Mouse (Mus musculus) MEL (cell line): ENCODE results near the gene 1700020D05Rik. TPM values are rescaled to one million over a fixed set of nuclear protein-coding genes. Genes with fewer than 3 reads are reported as not detected.

Source experiments
- DNase-seq: peaks from one replicate; pipeline ENCODE4 v3.0.0; 2011; ENCODE audit warnings: low read depth, low spot score
- H3K27ac ChIP-seq: 2 replicates; pipeline ENCODE4 v1.5.1; 2012; ENCODE audit warnings: low read depth, mild to moderate bottlenecking, control low read depth, low read length, moderate library complexity; ENCODE audit not compliant: control insufficient read depth
- H3K27me3 ChIP-seq, 2 experiments: fragments of 150-350 bp in 1 of 2; sonication (generic) in 1 of 2; 2 replicates each; pipeline ENCODE4 v1.6.1; 2012; ENCODE audit warnings: low read length in 2 of 2, mild to moderate bottlenecking in 2 of 2, improper control_type of control experiment in 1 of 2, moderate library complexity in 1 of 2; ENCODE audit not compliant: insufficient read depth in 2 of 2, control insufficient read depth in 1 of 2
- H3K36me3 ChIP-seq, 2 experiments: 2 replicates each; pipeline ENCODE4 v1.6.1; 2012 to 2014; ENCODE audit warnings: low read length in 2 of 2, improper control_type of control experiment in 1 of 2, inconsistent platforms in 1 of 2, mild to moderate bottlenecking in 1 of 2; ENCODE audit not compliant: insufficient read depth in 2 of 2, control insufficient read depth in 1 of 2
- H3K4me1 ChIP-seq, 2 experiments: fragments of 150-350 bp in 1 of 2; sonication (generic) in 1 of 2; 2 replicates each; pipeline ENCODE4 v1.6.1; 2012; ENCODE audit warnings: low read length in 2 of 2, improper control_type of control experiment in 1 of 2, mild to moderate bottlenecking in 1 of 2; ENCODE audit not compliant: insufficient read depth in 2 of 2, control insufficient read depth in 1 of 2
- H3K4me3 ChIP-seq, 2 experiments: fragments of 150-350 bp in 1 of 2; sonication (generic) in 1 of 2; 2 replicates each; pipeline ENCODE4 v1.5.1; 2012; ENCODE audit warnings: low read depth in 2 of 2, low read length in 2 of 2, mild to moderate bottlenecking in 2 of 2, moderate library complexity in 2 of 2, control low read depth in 1 of 2, improper control_type of control experiment in 1 of 2; ENCODE audit not compliant: control insufficient read depth in 1 of 2, insufficient read depth in 1 of 2
- H3K79me2 ChIP-seq: 2 replicates; pipeline ENCODE4 v1.6.1; 2012; ENCODE audit warnings: mild to moderate bottlenecking, low read length, moderate library complexity; ENCODE audit not compliant: control insufficient read depth, poor library complexity, insufficient read depth
- H3K9ac ChIP-seq: 2 replicates; pipeline ENCODE4 v1.6.1; 2012; ENCODE audit warnings: low read depth, mild to moderate bottlenecking, control low read depth, low read length, moderate library complexity; ENCODE audit not compliant: control insufficient read depth, poor library complexity, severe bottlenecking
- H3K9me3 ChIP-seq: fragments of 150-350 bp; sonication (generic); replicated peaks from 2 replicates; pipeline ENCODE4 v1.6.1; 2012; ENCODE audit warnings: mild to moderate bottlenecking, low read length, improper control_type of control experiment, moderate library complexity; ENCODE audit not compliant: insufficient read depth
- BHLHE40 ChIP-seq: IDR thresholded peaks from 2 replicates; pipeline ENCODE4 v1.6.1; 2012; ENCODE audit warnings: low read depth, mild to moderate bottlenecking, inconsistent platforms, low read length, improper control_type of control experiment, borderline replicate concordance
- CTCF ChIP-seq, 3 experiments: IDR thresholded peaks in 2 of 3; conservative IDR thresholded peaks in 1 of 3; 2 replicates each; pipeline ENCODE4 v1.5.1; 2011 to 2012; ENCODE audit warnings: low read length in 3 of 3, low read depth in 2 of 3, mild to moderate bottlenecking in 2 of 3, improper control_type of control experiment in 1 of 3, inconsistent platforms in 1 of 3, mixed read lengths in 1 of 3, moderate library complexity in 1 of 3; ENCODE audit not compliant: control insufficient read depth in 1 of 3, insufficient read depth in 1 of 3, poor library complexity in 1 of 3, severe bottlenecking in 1 of 3
- ELF1 ChIP-seq: IDR thresholded peaks from 2 replicates; pipeline ENCODE4 v1.6.1; 2014; ENCODE audit warnings: low read depth, mild to moderate bottlenecking, inconsistent platforms, low read length, improper control_type of control experiment, moderate library complexity
- EP300 ChIP-seq, 2 experiments: IDR thresholded peaks; 2 replicates each; pipeline ENCODE4 v1.6.1; 2011; ENCODE audit warnings: improper control_type of control experiment in 2 of 2, low read length in 2 of 2, low read depth in 1 of 2, mild to moderate bottlenecking in 1 of 2
- ETS1 ChIP-seq: IDR thresholded peaks from 2 replicates; pipeline ENCODE4 v1.6.1; 2012; ENCODE audit warnings: low read depth, mild to moderate bottlenecking, inconsistent platforms, low read length, improper control_type of control experiment, moderate library complexity
- GABPA ChIP-seq: IDR thresholded peaks from 2 replicates; pipeline ENCODE4 v1.6.1; 2012; ENCODE audit warnings: low read depth, mild to moderate bottlenecking, inconsistent platforms, low read length, improper control_type of control experiment, moderate library complexity
- HCFC1 ChIP-seq: IDR thresholded peaks from 2 replicates; pipeline ENCODE4 v1.6.1; 2012; ENCODE audit warnings: low read depth, mild to moderate bottlenecking, inconsistent platforms, low read length, improper control_type of control experiment, moderate library complexity
- JUND ChIP-seq: IDR thresholded peaks from 2 replicates; pipeline ENCODE4 v1.6.1; 2011; ENCODE audit warnings: low read depth, mild to moderate bottlenecking, improper control_type of control experiment, low read length
- KAT2A ChIP-seq: conservative IDR thresholded peaks from 2 replicates; pipeline ENCODE4 v1.6.1; 2012; ENCODE audit warnings: low read depth, low read length, improper control_type of control experiment, inconsistent platforms
- MAZ ChIP-seq: IDR thresholded peaks from 2 replicates; pipeline ENCODE4 v1.6.1; 2012; ENCODE audit warnings: low read depth, mild to moderate bottlenecking, inconsistent platforms, low read length, improper control_type of control experiment
- MXI1 ChIP-seq: IDR thresholded peaks from 2 replicates; pipeline ENCODE4 v1.6.1; 2011; ENCODE audit warnings: mild to moderate bottlenecking, low read depth, low read length, improper control_type of control experiment
- MYB ChIP-seq: IDR thresholded peaks from 2 replicates; pipeline ENCODE4 v1.6.1; 2011; ENCODE audit warnings: mild to moderate bottlenecking, low read depth, low read length, improper control_type of control experiment
- NELFE ChIP-seq: IDR thresholded peaks from 2 replicates; pipeline ENCODE4 v1.6.1; 2011; ENCODE audit warnings: low read depth, low read length, improper control_type of control experiment
- NRF1 ChIP-seq: IDR thresholded peaks from 2 replicates; pipeline ENCODE4 v1.6.1; 2014; ENCODE audit warnings: low read depth, mild to moderate bottlenecking, inconsistent platforms, low read length, improper control_type of control experiment, moderate library complexity; ENCODE audit not compliant: poor library complexity, insufficient read depth, severe bottlenecking
- POLR2A ChIP-seq, 2 experiments: IDR thresholded peaks; 2 replicates each; pipeline ENCODE4 v1.6.1; 2011 to 2012; ENCODE audit warnings: low read length in 2 of 2, mild to moderate bottlenecking in 2 of 2, control low read depth in 1 of 2, improper control_type of control experiment in 1 of 2, low read depth in 1 of 2, moderate library complexity in 1 of 2; ENCODE audit not compliant: control insufficient read depth in 1 of 2, insufficient read depth in 1 of 2, poor library complexity in 1 of 2
- POLR2AphosphoS2 ChIP-seq: IDR thresholded peaks from 2 replicates; pipeline ENCODE4 v1.6.1; 2011; ENCODE audit warnings: low read length, improper control_type of control experiment
- POLR2AphosphoS5 ChIP-seq: IDR thresholded peaks from 2 replicates; pipeline ENCODE4 v1.6.1; 2012; ENCODE audit warnings: low read depth, borderline replicate concordance, mild to moderate bottlenecking, inconsistent platforms, low read length, moderate library complexity, mixed read lengths
- RAD21 ChIP-seq: IDR thresholded peaks from 2 replicates; pipeline ENCODE4 v1.6.1; 2011; ENCODE audit warnings: mild to moderate bottlenecking, low read depth, low read length, improper control_type of control experiment
- RCOR1 ChIP-seq: IDR thresholded peaks from 2 replicates; pipeline ENCODE4 v1.6.1; 2012; ENCODE audit warnings: low read depth, mild to moderate bottlenecking, inconsistent platforms, low read length, improper control_type of control experiment
- SIN3A ChIP-seq: IDR thresholded peaks from 2 replicates; pipeline ENCODE4 v1.6.1; 2012; ENCODE audit warnings: low read length, improper control_type of control experiment, inconsistent platforms
- TCF12 ChIP-seq: IDR thresholded peaks from 2 replicates; pipeline ENCODE4 v1.6.1; 2014; ENCODE audit warnings: low read depth, mild to moderate bottlenecking, inconsistent platforms, low read length, improper control_type of control experiment, moderate library complexity
- USF1 ChIP-seq: IDR thresholded peaks from 2 replicates; pipeline ENCODE4 v1.6.1; 2014; ENCODE audit warnings: low read depth, mild to moderate bottlenecking, inconsistent platforms, low read length, improper control_type of control experiment, moderate library complexity
- USF2 ChIP-seq, 2 experiments: IDR thresholded peaks; 2 replicates each; pipeline ENCODE4 v1.6.1; 2011 to 2012; ENCODE audit warnings: improper control_type of control experiment in 2 of 2, low read length in 2 of 2, borderline replicate concordance in 1 of 2, inconsistent platforms in 1 of 2, low read depth in 1 of 2, mild to moderate bottlenecking in 1 of 2; ENCODE audit not compliant: insufficient read depth in 1 of 2
- ZKSCAN1 ChIP-seq: IDR thresholded peaks from 2 replicates; pipeline ENCODE4 v1.6.1; 2012; ENCODE audit warnings: low read depth, mild to moderate bottlenecking, inconsistent platforms, low read length, improper control_type of control experiment, moderate library complexity
- ZMIZ1 ChIP-seq: IDR thresholded peaks from 2 replicates; pipeline ENCODE4 v1.6.1; 2012; ENCODE audit warnings: low read depth, mild to moderate bottlenecking, inconsistent platforms, low read length, improper control_type of control experiment, moderate library complexity
- ZNF384 ChIP-seq: IDR thresholded peaks from 2 replicates; pipeline ENCODE4 v1.6.1; 2012; ENCODE audit warnings: low read depth, mild to moderate bottlenecking, inconsistent platforms, low read length, improper control_type of control experiment
- polyA plus RNA-seq, 2 experiments: library from polyadenylated mRNA; stranded (reverse) in 1 of 2; unstranded in 1 of 2; fragments of >175 nt in 1 of 2; fragments of >200 nt in 1 of 2; gene quantifications; 2 replicates each; pipeline versions ENCODE4 v1.2.1 to v1.2.4; 2012; ENCODE audit warnings: low replicate concordance in 2 of 2, low read depth in 1 of 2; ENCODE audit not compliant: insufficient read length in 2 of 2, insufficient read depth in 1 of 2, missing spikeins in 1 of 2
- total RNA-seq: library from RNA; depleted of rRNA; stranded (reverse); fragments of 300-350 nt; gene quantifications from 2 replicates; pipeline ENCODE4 v1.2.3, GENCODE M21; 2012

The 1700020D05Rik gene
- total and polyA plus RNA-seq, 3 experiments, result 0.19 to 0.78 TPM; not detected in 1

DNA sequence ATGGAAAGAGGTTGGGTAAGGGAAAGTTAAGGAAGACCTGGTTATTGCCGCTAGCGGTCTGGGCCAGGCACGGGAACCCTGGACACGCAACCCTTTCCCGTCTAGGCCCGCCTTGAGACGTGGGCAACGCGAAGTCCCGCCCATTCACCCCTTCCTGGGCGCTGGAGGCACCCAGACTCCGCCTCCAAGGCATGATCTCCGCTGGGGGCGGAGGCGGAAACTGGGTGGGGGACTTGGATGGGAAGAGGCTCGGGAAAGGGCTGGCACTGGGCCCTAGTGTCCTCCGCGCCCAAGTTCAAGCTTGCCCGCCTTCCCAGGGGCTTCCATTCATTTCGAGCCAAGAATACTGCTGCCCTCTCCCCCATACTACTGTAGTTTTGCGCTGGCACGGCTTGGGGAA lies 29.9 kb downstream of the 1700020D05Rik start, which contains the start of gene Efemp2:
Gene Efemp2, plus strand, starts transcription at position 235 of the 400 bp plus-strand sequence.
- Histone ChIP-seq H3K4me3 (peak within 1 kb of the TSS; percentile 67 to 92), H3K9ac (peak within 1 kb of the TSS; percentile 78), H3K4me1 (peaks cover 0 to 5% of the 10 kb centered on the region in 2 experiments; a peak in 1 of 4 replicates), H3K27ac (peak within 1 kb of the TSS; percentile 72), H3K9me3 (no peaks in the 10 kb centered on the region), H3K27me3 (no peaks in the 10 kb centered on the region), H3K36me3 (peaks cover 0 to 4% of the 10 kb centered on the region in 2 experiments; a peak in 2 of 4 replicates), H3K79me2 (no peaks in the 10 kb centered on the region; the same call in 1 of the 2 replicates)
- no peak for TF ChIP-seq MYB
- peak; percentile 90 for TF ChIP-seq MAZ
- TF ChIP-seq ETS1, result peak; percentile 43; the same call in 1 of the 2 replicates
- TF ChIP-seq USF2 (IDR thresholded peaks at IDR 0.05; ENCODE audit: borderline replicate concordance in 1 of 2, insufficient read depth in 1 of 2, low read depth in 1 of 2, low read length in 2 of 2), result no peak
- TF ChIP-seq HCFC1, result peak; percentile 68
- TF ChIP-seq EP300 (IDR thresholded peaks at IDR 0.05; ENCODE audit: low read depth in 1 of 2, low read length in 2 of 2), result 0 out of 4 replicates have a peak, but pooled peaks of 1 of the 2 experiments have one; percentile 20
- TF ChIP-seq BHLHE40, result 0 out of 2 replicates have a peak, but pooled peaks have one; percentile 4
- TF ChIP-seq RAD21, result no peak
- TF ChIP-seq KAT2A, result peak; percentile 42; the same call in 1 of the 2 replicates
- TF ChIP-seq ZNF384, result no peak
- no peak for TF ChIP-seq GABPA
- TF ChIP-seq ELF1, result peak; percentile 81
- peak; percentile 62 for TF ChIP-seq NELFE
- TF ChIP-seq USF1, result peak; percentile 34; the same call in 1 of the 2 replicates
- TF ChIP-seq SIN3A, result peak; percentile 76
- peak; percentile 54; the same call in 1 of the 2 replicates for TF ChIP-seq TCF12
- TF ChIP-seq MXI1, result peak; percentile 19; the same call in 1 of the 2 replicates
- TF ChIP-seq RCOR1, result 0 out of 2 replicates have a peak, but pooled peaks have one; percentile 7
- no peak for TF ChIP-seq POLR2AphosphoS5
- peak; percentile 37 to 64; a peak in 2 of 4 replicates for TF ChIP-seq POLR2A (IDR thresholded peaks at IDR 0.05; ENCODE audit: control insufficient read depth in 1 of 2, insufficient read depth in 1 of 2, low read depth in 1 of 2, low read length in 2 of 2, poor library complexity in 1 of 2)
- no peak for TF ChIP-seq NRF1
- TF ChIP-seq JUND, result no peak
- TF ChIP-seq ZMIZ1, result 0 out of 2 replicates have a peak, but pooled peaks have one; percentile 76
- TF ChIP-seq ZKSCAN1, result no peak
- no peak; a peak in 1 of 6 replicates for TF ChIP-seq CTCF (IDR thresholded peaks at IDR 0.05 in 2 of 3, conservative IDR thresholded peaks at IDR 0.05 in 1 of 3; ENCODE audit: control insufficient read depth in 1 of 3, insufficient read depth in 1 of 3, low read depth in 2 of 3, low read length in 3 of 3, poor library complexity in 1 of 3, severe bottlenecking in 1 of 3)
- TF ChIP-seq POLR2AphosphoS2, result peak; percentile 82
- peak; percentile 95 for DNase-seq
